17 mouse cellular contexts compared by ENCODE assay signal in genomic region chr2:124403981-124404380, GRCm38 (mm10).
A peak's percentile ranks its signal among the peaks of the same experiment; 100 is the strongest.
DNase-seq lines count a peak whose midpoint lies in the region; ATAC-seq and TF ChIP-seq lines count a peak whose summit lies in the region.
"Had no signal": no experiment of that assay in that cellular context is flagged by ENCODE, and none has a peak within 500 bp of the region (broad histone marks: within the 10 kb centered on the region; RNA-seq: fewer than 3 reads in every experiment).

No protein-coding gene starts in this region.

- H3K4me2 ChIP-seq in heart, embryonic 14.5 days (ENCODE audit: low read length) = peak overlapping the region; percentile 6; the same call in 1 of the 2 replicates
- no peak overlapping the region for H3K4me2 ChIP-seq in lung, embryonic 16.5 days (ENCODE audit: low read depth, low read length)
- H3K4me2 ChIP-seq in forebrain, embryonic 13.5 days = no peak overlapping the region

- no peak for TF ChIP-seq POLR2A in brain, embryonic 14.5 days (IDR thresholded peaks at IDR 0.05; ENCODE audit: borderline replicate concordance, extremely low read depth, insufficient read depth, insufficient read length, poor library complexity, severe bottlenecking)

- WGBS in heart, embryonic 14.5 days = 19% methylated on average over 6 of the region's 6 CpGs
- 40% methylated on average over 6 of the region's 6 CpGs for WGBS in lung, embryonic 16.5 days
- WGBS in forebrain, embryonic 13.5 days = 41% methylated on average over 6 of the region's 6 CpGs

- no peaks in the 10 kb centered on the region for H3K9me3 ChIP-seq in heart, embryonic 14.5 days (ENCODE audit: control insufficient read depth, low read length)
- no peaks in the 10 kb centered on the region for H3K9me3 ChIP-seq in lung, embryonic 16.5 days (ENCODE audit: control insufficient read depth, low read length)
- H3K9me3 ChIP-seq in forebrain, embryonic 13.5 days (replicated peaks) = no peaks in the 10 kb centered on the region

- intact Hi-C loops in heart, postnatal 14 days (cut with DNase I) = no loop called here

- H3K4me1 ChIP-seq in heart, embryonic 14.5 days (ENCODE audit: control insufficient read depth in 2 of 2, insufficient read depth in 2 of 2, low read length in 2 of 2) = peaks cover 17 to 25% of the 10 kb centered on the region in 2 experiments
- peaks cover 5% of the 10 kb centered on the region for H3K4me1 ChIP-seq in lung, embryonic 16.5 days (replicated peaks; ENCODE audit: control insufficient read depth, insufficient read depth, low read length)
- peaks cover 22% of the 10 kb centered on the region for H3K4me1 ChIP-seq in forebrain, embryonic 13.5 days

- H3K36me3 ChIP-seq in heart, embryonic 14.5 days (ENCODE audit: control insufficient read depth, insufficient read depth, low read length) = no peaks in the 10 kb centered on the region
- H3K36me3 ChIP-seq in lung, embryonic 16.5 days (ENCODE audit: control insufficient read depth, insufficient read depth, low read length) = no peaks in the 10 kb centered on the region
- H3K36me3 ChIP-seq in forebrain, embryonic 13.5 days (ENCODE audit: poor library complexity, severe bottlenecking) = no peaks in the 10 kb centered on the region

- H3K27ac ChIP-seq in heart, embryonic 14.5 days (replicated peaks in 1 of 2; ENCODE audit: control insufficient read depth in 1 of 2, insufficient read depth in 1 of 2, low read depth in 2 of 2, low read length in 2 of 2) = peak overlapping the region; percentile 1 to 51
- H3K27ac ChIP-seq in lung, embryonic 16.5 days (ENCODE audit: low read length) = no peak overlapping the region
- H3K27ac ChIP-seq in forebrain, embryonic 13.5 days = peak overlapping the region; percentile 88

- H3K9ac ChIP-seq in heart, embryonic 14.5 days (ENCODE audit: low read length) = no peak overlapping the region
- H3K9ac ChIP-seq in lung, embryonic 16.5 days (ENCODE audit: low read length) = no peak overlapping the region
- no peak overlapping the region for H3K9ac ChIP-seq in forebrain, embryonic 13.5 days

- no peak for ATAC-seq in heart, embryonic 14.5 days (ENCODE audit: insufficient number of reproducible peaks, insufficient read depth, low FRiP score, low read depth)
- 0 out of 2 replicates have a peak, but pooled peaks have one; percentile 15 for ATAC-seq in lung, embryonic 16.5 days (ENCODE audit: low read depth)
- 0 out of 2 replicates have a peak, but pooled peaks have one; percentile 22 for ATAC-seq in forebrain, embryonic 13.5 days
- ATAC-seq in granulocyte monocyte progenitor cell, adult 5-6 weeks (replicated peaks; ENCODE audit: poor library complexity, severe bottlenecking) = no peak
- ATAC-seq: midbrain, embryonic 16.5 days had no signal

- H3K4me3 ChIP-seq in heart, embryonic 14.5 days (ENCODE audit: control insufficient read depth in 1 of 2, insufficient read depth in 1 of 2, low read depth in 1 of 2, low read length in 2 of 2) = no peak overlapping the region
- H3K4me3 ChIP-seq in lung, embryonic 16.5 days (ENCODE audit: low read length) = no peak overlapping the region
- no peak overlapping the region for H3K4me3 ChIP-seq in forebrain, embryonic 13.5 days

- no peaks in the 10 kb centered on the region for H3K27me3 ChIP-seq in heart, embryonic 14.5 days (ENCODE audit: control insufficient read depth, insufficient read depth, low read length)
- no peaks in the 10 kb centered on the region for H3K27me3 ChIP-seq in lung, embryonic 16.5 days (ENCODE audit: control insufficient read depth, insufficient read depth, low read depth, low read length)
- H3K27me3 ChIP-seq in forebrain, embryonic 13.5 days = no peaks in the 10 kb centered on the region

- no peak for TF ChIP-seq CTCF in brain, embryonic 14.5 days (IDR thresholded peaks at IDR 0.05; ENCODE audit: borderline replicate concordance, extremely low read depth, insufficient read depth, insufficient read length)

- no peak for DNase-seq in heart, postnatal 14 days
- no peak for DNase-seq in lung, postnatal 14 days
- peak; percentile 77 for DNase-seq in brain, embryonic 14.5 days (ENCODE audit: low read depth)
- DNase-seq in thymus, postnatal 36 days = no peak
- DNase-seq: adrenal gland, postnatal 14 days; embryo, embryonic 11 days; gastrocnemius, postnatal 36 days; kidney, postnatal 10 days; layer of hippocampus, postnatal 36 days; liver; right cerebral cortex, postnatal 25 days; thymus, adult 18-20 months had no signal

Comparison
In these comparisons a context has a peak if more than half of its experiments do, and no peak if none do; other contexts are left out.
1. ATAC-seq: peak in lung, embryonic 16.5 days (single experiment) and forebrain, embryonic 13.5 days (single experiment); none in heart, embryonic 14.5 days (single experiment) and granulocyte monocyte progenitor cell, adult 5-6 weeks (single experiment).